Mouse (Mus musculus) lung, postnatal 25 days (tissue): ENCODE data around the gene Ccdc160.

ENCODE experiments used
- DNase-seq: peaks from one replicate; pipeline ENCODE4 v3.0.0; 2022; ENCODE audit warnings: low spot score

The Ccdc160 gene

GRCm38 (mm10) chrX:52790980-52791593 is at the start of gene Ccdc160:
Ccdc160 (plus strand) TSS chrX:52791200.
- peak; percentile 52 for DNase-seq

GRCm38 (mm10) chrX:52743781-52744180 is 47.2 kb upstream of the Ccdc160 start:
- DNase-seq: no peak

- DNase-seq: peak; percentile 3
Measured at GRCm38 (mm10) chrX:52744201-52745051, 46.6 kb upstream of the Ccdc160 start.

- DNase-seq: no peak
Measured at GRCm38 (mm10) chrX:52745462-52745861, 45.5 kb upstream of the Ccdc160 start.

DNA sequence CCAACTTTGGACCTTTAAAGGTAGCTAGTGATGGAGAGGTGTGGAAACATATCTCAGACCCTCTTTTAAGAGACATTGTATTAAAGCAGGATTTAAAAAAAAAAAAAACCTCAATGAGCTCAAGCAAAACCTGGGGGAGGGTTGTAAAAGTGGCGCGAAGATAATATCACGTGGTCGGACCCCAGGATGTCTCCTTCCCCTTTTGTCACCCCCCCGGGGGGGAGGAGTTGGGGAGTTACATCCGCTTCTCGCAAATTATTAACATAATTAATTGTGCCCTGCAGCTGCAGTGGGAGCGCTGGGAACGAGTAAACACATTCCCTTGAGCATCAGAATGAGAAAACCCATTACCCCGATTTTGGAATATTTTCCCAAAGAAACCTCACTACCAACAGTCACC is 45.1 kb upstream of the Ccdc160 start:
- DNase-seq: no peak

DNA sequence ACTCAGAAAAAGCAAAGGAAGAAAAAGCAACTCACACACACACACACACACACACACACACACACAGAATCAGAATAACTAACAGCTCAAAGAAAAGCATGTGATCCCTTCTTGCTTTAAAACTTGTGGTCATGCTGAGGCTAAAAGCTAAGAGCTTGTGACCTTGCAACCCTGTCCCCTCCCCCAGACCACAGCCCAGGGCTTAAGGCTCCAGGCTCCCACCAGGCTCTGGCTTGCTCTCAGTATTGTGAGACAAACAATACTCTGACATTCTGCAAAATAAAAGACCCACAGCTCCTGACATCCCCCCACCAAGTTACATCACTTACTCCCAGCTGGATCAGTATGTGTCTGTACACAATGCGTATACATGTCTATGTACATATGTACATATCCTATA is 44.2 kb upstream of the Ccdc160 start:
- no peak for DNase-seq

GRCm38 (mm10) chrX:52753491-52754085 is 37.4 kb upstream of the Ccdc160 start:
- no peak for DNase-seq

GRCm38 (mm10) chrX:52757164-52757563 is 33.8 kb upstream of the Ccdc160 start:
- DNase-seq: no peak

DNA sequence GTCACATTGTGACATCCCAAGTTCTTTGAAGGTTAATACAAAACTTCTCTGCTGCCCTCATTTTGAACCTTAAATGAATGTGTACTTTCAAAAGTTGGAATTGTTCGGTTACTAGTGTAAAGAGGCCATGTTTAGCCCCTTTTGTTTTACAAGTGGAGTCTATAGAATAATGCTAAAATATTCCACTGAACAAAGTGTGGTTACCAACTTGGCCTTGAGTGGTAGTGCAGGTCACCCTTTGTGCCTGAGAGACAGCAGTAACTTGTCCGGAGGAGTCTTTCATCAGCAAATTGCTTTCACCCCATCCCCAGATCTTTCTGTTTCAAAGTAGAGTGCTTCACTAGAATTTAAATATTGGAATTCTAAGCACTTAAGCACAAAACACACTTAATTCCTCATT is 31.8 kb upstream of the Ccdc160 start:
- no peak for DNase-seq

DNA sequence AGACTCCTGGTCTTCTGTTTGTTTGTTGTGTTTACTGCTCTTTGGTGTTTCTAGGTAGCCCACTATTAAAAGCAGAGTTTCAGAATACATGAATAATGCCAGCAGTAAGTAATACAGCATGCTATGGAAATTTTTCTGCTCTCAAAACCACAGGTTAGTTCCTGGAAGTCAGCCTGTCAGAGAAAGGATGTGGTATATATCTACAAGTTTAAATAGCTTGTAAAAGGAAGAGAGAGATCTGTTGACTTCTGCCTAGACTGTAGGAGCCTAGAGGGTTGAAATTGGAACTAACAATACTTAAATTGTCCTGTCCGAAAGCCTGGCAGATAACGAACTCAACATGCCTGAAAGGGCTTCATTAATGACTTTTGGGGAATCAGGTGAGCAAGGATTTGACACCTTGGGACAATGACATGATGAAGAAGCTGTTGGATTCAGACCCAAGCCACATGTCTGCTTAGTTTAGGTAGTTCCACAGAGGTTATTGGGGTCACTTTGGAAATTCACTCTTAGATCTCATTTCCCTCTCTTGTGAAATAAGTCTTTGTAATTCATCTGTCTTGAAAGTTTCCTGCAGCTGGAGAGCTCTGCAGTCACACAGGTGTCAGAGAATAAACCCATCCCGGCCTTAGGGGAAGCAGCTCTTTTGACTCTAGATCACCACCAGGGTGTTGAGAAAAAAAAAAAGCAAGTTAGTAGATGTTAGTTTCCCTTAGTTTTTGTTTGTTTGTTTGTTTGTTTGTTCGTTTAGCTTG is 30.6 kb upstream of the Ccdc160 start:
- DNase-seq: no peak

DNA sequence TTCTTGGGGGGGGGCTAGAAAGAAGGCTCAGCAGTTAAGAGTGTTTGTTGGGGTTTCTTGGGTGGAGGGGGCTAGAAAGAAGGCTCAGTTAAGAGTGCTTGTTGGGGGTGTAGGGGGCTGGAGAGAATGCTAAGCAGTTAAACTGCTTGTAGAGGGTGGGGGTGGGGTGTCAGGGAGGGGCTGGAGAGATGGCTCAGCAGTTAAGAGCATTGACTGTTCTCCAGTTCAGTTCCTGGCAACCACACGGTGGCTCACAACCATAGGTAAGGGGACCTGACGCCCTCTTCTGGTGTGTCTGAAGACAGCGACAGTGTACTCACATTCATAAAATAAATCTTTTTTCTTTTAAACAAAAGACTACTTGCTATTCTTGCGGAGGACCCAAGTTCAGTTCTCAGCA is 28.8 kb upstream of the Ccdc160 start:
- no peak for DNase-seq

GRCm38 (mm10) chrX:52775973-52776372 is 15.0 kb upstream of the Ccdc160 start:
- peak; percentile 29 for DNase-seq

- DNase-seq: no peak
Measured at GRCm38 (mm10) chrX:52777671-52778070, 13.3 kb upstream of the Ccdc160 start.

- peak; percentile 36 for DNase-seq
Measured at GRCm38 (mm10) chrX:52783898-52784297, 7.1 kb upstream of the Ccdc160 start.

DNA sequence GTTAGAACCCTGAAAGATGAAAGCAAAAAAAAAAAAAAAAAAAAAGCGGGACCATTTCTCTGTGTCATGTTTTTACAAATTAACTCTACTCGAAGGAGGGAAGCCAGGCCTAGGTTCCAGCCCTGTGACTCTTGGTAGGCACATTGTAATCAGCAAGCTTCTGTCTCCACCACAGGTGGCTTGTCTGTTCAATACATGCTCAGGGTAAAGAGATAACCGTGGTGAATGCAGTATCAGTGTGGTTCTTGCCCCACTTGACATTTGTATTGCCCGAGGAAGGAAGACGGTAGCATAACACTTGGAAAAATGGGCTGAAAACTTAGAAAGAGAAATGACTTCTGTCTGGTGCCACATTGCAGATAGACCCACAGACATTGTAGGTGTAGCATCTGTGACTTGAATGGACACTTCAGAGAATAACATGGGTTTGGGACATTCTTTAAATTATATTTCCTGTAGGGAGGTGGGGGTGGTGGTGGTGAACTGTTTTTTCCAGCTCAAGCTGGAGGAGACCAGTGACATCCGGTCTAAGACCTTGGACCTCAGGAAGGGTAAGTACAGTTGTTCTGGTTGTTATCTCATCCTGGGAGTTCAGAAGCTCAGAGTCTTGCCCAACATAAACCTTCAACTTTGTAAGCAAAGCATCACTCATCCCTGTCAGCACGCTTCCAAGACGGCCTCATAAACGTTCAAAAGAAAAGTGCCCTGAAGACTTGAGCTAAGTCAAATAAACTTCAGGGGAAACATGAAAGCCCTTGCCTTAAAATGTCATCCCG is 1.1 kb downstream of the Ccdc160 start:
- DNase-seq: peak; percentile 15

- DNase-seq: no peak
Measured at GRCm38 (mm10) chrX:52792861-52793260, 1.9 kb downstream of the Ccdc160 start.

GRCm38 (mm10) chrX:52795816-52796215 is 4.8 kb downstream of the Ccdc160 start:
- DNase-seq: no peak

DNA sequence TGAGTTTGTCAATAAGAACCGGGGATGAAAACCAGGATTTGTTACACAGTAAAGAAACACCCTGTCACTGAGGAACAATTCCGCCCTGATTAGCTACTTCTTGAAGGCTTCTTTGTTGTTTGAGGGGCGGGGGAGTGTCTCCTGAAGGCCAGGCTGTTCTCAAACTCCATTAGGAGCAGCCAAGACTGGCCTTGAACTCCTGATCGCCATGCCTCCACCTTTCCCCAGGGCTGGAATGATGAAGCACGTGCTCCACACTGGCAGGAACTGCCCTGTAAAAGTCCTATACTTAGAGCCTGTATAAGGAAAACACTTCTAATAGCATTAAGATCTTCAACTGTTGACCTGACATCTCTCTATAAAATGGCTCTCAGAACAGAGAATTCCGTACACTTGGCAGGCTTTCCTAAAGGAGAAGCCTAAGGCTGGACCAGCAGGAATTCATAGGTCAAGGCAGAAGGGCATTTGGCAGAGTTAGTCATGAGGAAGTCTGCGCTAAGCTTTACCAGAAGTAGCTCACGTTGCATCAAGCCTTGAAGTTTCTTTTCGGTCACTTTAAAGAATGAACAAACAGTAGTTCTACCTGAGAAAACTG is 6.1 kb downstream of the Ccdc160 start:
- no peak for DNase-seq

GRCm38 (mm10) chrX:52798255-52798654 is 7.3 kb downstream of the Ccdc160 start:
- no peak for DNase-seq

DNA sequence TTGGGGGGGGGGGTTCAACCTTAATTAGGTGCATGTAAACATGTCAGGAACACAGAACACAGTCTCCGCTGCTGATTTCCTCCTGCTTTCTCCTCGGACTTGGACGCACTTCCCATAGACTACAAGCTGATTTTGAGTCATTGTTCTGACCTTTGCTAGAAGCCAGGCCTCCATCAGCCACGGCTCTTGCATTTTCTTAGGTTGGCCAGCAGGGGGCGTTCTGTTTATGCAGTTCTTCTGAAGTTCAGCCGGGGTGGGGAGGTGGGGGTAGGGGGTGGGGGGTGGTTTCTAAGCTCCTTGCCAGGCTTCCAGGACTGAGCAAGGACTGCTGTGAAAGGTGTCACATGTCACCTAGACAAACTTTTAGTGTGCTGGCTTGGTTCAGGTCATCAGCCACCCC is 8.6 kb downstream of the Ccdc160 start:
- no peak for DNase-seq

DNA sequence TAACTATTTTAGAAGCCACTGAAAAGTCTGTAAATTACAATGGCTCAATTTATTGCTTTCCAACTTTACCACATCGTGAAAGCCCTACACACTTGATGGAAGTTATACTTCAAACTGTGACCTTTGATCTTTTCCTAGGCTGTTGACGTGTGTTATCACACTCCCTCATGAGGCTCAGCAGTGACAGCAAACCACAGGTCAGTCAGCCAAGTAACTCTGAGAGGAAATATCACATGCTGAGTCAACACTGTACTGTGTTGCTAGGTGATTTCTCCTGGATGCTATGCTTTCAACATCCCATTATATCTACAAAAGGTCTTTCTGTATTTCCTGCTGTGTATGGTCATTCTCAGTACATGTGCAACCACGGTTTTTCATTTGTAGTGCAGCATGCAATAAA is 28.3 kb downstream of the Ccdc160 start:
- DNase-seq: no peak
